Comparison of ENCODE assay signal across 22 mouse cellular contexts in the genomic region with DNA sequence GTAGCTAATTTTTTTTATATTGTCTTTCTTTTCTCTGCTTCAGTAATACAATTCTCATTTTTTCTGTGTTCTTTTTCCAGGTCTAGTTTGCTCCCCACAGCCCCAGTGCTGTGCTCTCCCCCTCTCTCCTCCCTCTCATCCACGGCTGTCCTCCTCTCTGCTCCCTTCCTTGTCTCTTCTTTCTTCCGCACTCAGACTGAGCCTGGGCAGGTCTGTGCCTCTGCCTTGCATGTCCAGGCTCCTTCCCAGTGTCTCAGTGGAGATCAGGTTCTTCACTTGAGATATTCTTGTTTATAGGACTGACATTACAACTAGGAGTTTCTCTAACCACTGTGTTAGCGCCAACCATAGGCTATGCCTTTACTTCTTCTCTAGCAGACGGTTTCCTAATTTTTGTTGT. TPM values are rescaled to one million over a fixed set of nuclear protein-coding genes. Genes with fewer than 3 reads are reported as not detected.
"Had no signal": no experiment of that assay in that cellular context is flagged by ENCODE, and none has a peak within 500 bp of the region (broad histone marks: within the 10 kb centered on the region; RNA-seq: fewer than 3 reads in every experiment).

No protein-coding gene starts in this region.

- H3K27me3 ChIP-seq: lung, embryonic 15.5 days; megakaryocyte, embryonic 14.5 days; midbrain, embryonic 13.5 days; midbrain, embryonic 15.5 days; neural tube, embryonic 12.5 days; stomach, embryonic 15.5 days had no signal

- H3K9me3 ChIP-seq: lung, embryonic 15.5 days; megakaryocyte, embryonic 14.5 days; midbrain, embryonic 13.5 days; midbrain, embryonic 15.5 days; neural tube, embryonic 12.5 days; stomach, embryonic 15.5 days had no signal

- H3K4me1 ChIP-seq: midbrain, embryonic 13.5 days; midbrain, embryonic 15.5 days; neural tube, embryonic 12.5 days had no signal

- H3K36me3 ChIP-seq: lung, embryonic 15.5 days; midbrain, embryonic 13.5 days; midbrain, embryonic 15.5 days; neural tube, embryonic 12.5 days; stomach, embryonic 15.5 days had no signal

- DNase-seq: liver, postnatal 0 days; lung, adult 2 months; lung, postnatal 14 days; lung, postnatal 36 days; right cerebral cortex, postnatal 14 days; thymus, adult 2 months; thymus, postnatal 25 days; thymus, postnatal 4 days had no signal

- H3K27ac ChIP-seq: lung, embryonic 15.5 days; macrophage; midbrain, embryonic 13.5 days; midbrain, embryonic 15.5 days; neural tube, embryonic 12.5 days; stomach, embryonic 15.5 days; stomach, postnatal 0 days had no signal

- H3K4me3 ChIP-seq: lung, embryonic 15.5 days; megakaryocyte, embryonic 14.5 days; midbrain, embryonic 13.5 days; midbrain, embryonic 15.5 days; neural tube, embryonic 12.5 days; stomach, embryonic 15.5 days had no signal

- H3K4me2 ChIP-seq: lung, embryonic 15.5 days; midbrain, embryonic 11.5 days; midbrain, embryonic 13.5 days; midbrain, embryonic 15.5 days; neural tube, embryonic 12.5 days; stomach, embryonic 15.5 days had no signal

- ATAC-seq: liver, postnatal 0 days; lung, postnatal 0 days; midbrain, embryonic 13.5 days; midbrain, embryonic 15.5 days had no signal

- H3K9ac ChIP-seq: liver, postnatal 0 days; lung, embryonic 15.5 days; midbrain, embryonic 13.5 days; midbrain, embryonic 15.5 days; neural tube, embryonic 12.5 days; stomach, embryonic 15.5 days had no signal

RNA-seq across cellular contexts. Expression of gene Prss48, which starts 7.6 kb away (rescaled TPM):
- polyA plus RNA-seq: liver, postnatal 0 days; lung, adult 2 months; lung, embryonic 15.5 days; lung, postnatal 0 days; macrophage; midbrain, embryonic 11.5 days; midbrain, embryonic 13.5 days; midbrain, embryonic 15.5 days; midbrain, postnatal 0 days; neural tube, embryonic 12.5 days; neural tube, embryonic 14.5 days; spleen, adult 2 months; stomach, embryonic 15.5 days; stomach, postnatal 0 days; thymus, adult 2 months; urinary bladder, adult 2 months had no signal
